Mouse (Mus musculus) heart, postnatal 4 days (tissue): ENCODE measurements around the gene Gtf2ird2. TPM values are rescaled to one million over a fixed set of nuclear protein-coding genes. Genes with fewer than 3 reads are reported as not detected.
A peak's percentile ranks its signal among the peaks of the same experiment; 100 is the strongest.

Experiments used
- DNase-seq: peaks from one replicate; pipeline ENCODE4 v3.0.0; 2021
- total RNA-seq, 2 experiments: library from RNA; stranded (reverse); gene quantifications; 2 replicates each; pipeline ENCODE4 v1.2.3; 2021

The Gtf2ird2 gene
- total RNA-seq, 2 experiments from 2014 or later: 6.9 to 9.3 TPM

- DNase-seq: peak; percentile 61
These were observed 51.3 kb downstream of the Gtf2ird2 start for GRCm38 (mm10) chr5:134235111-134235510.

GRCm38 (mm10) chr5:134236241-134236640 is 52.4 kb downstream of the Gtf2ird2 start:
- DNase-seq: no peak

- DNase-seq: no peak
These were observed 53.0 kb downstream of the Gtf2ird2 start for GRCm38 (mm10) chr5:134236796-134237195.

- DNase-seq: no peak
These were observed 53.7 kb downstream of the Gtf2ird2 start for GRCm38 (mm10) chr5:134237508-134237907.

DNA sequence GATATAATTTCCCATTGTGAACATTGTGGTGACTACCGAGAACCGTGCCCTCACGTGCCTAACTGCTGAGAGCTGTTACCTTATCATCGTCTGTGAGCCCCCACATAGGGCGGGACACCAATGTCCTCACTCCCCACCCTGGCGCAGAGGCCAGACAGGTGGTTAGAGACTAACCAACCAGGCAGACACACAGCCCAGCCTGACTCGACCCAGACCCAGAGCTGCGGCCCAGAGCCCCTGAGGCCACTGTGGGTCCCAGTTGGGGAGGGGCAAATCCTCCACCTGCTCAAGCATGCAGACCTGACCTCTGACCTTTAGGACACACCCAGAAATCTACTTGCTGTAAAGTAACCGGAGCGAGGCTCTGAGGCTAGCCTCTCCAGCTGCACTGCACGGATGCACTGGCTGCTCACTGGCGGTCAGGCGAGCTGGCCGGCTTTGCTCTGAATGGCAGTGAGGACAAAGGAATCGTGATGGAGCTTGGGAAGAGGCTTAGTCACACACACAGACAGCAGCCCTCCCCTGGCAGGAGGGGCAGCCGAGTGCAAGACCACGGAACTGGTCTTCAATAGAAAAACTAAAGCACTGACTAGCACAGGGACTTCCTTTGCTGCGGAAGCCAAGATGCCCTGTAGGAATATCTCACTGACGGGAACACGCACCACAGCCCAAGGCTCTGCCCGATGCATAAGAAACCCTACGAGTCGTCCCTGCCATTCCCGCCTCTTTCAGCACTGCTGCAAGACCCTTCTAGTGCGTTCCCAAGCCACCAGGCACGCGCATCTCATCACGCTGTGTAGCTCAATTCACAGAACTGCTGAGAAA is 54.3 kb downstream of the Gtf2ird2 start:
- no peak for DNase-seq

- DNase-seq: no peak
These were observed 58.0 kb downstream of the Gtf2ird2 start for GRCm38 (mm10) chr5:134241831-134242230.

GRCm38 (mm10) chr5:134243661-134244436 is 60.0 kb downstream of the Gtf2ird2 start:
- DNase-seq: no peak

DNA sequence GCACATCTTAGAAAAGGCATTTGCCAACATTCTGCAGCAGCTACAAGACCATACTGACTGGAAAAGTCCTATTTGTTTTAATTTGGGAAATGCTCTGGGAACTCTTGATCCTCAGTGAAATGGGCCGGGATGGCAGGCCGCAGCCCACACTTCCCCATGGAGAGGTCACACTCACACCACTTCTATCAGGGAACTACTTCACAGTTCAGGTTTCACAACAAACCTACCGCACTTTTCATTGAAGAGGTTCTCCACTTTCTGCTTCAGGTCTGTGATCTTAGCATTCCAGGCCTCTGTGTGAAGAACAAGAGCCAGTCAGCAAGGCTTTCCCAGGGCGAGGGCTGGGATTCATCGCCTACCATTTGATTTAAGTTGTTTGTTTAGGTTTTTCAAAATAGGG is 61.1 kb downstream of the Gtf2ird2 start:
- DNase-seq: no peak

DNA sequence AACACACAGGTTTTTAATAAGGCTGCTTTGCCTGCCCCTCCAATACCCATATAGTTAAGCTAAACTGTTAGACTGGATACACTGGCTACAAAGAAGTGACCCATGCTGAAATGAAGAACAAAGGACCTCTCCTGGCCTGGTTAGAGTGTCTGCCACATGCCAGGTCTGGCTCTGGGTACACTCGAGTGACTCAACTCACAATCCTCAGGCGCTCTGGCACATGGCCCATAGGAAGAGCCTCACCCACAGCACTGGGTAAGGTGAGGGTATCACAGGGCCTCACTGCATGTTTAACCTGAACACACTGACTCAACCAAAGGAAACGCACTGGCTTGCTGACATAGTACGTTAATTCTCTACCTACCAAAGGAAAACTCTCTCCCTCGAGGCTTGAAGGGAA is 62.3 kb downstream of the Gtf2ird2 start:
- DNase-seq: no peak

GRCm38 (mm10) chr5:134248608-134249244 is 64.9 kb downstream of the Gtf2ird2 start:
- DNase-seq: no peak

DNA sequence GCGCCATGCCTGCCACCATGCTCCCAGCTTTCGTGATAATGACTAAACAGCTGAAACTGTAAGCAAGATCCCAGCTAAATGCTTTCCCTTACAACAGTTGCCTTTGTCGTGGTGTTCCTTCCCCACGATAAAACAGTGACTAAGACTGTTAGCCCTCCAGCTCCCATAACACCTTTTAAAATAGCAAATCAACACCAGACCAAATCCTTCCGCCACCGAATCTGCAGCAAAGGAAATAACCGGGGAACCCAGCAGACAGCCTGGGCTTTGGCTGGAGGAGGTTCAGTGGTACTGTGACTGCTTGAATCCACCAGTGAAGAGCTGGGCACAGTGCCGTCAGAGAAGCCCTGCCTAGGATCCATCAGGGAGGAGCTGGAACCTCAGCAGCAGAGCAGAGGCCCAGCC is 65.4 kb downstream of the Gtf2ird2 start:
- DNase-seq: no peak

DNA sequence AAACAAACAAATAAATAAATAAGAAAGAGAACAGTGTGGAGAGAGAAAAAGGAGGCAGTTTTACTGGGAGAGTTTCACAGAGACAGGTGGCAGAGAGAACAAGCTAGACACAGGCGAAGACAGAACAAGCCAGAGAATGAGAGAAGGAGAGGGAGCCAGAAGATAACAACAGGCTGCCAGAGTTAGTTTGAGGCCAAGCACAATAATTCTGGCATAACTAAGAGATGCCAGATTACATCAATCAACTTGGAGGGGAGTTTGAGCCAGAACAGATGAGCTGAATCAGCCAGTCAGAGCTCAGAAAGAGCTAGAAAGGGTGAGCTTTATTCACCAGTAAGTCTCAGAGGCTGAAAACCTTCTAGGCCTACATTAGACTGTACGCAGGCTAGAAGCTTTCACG is 66.8 kb downstream of the Gtf2ird2 start:
- DNase-seq: no peak

- DNase-seq: no peak
These were observed 67.3 kb downstream of the Gtf2ird2 start for GRCm38 (mm10) chr5:134251083-134251482.

DNA sequence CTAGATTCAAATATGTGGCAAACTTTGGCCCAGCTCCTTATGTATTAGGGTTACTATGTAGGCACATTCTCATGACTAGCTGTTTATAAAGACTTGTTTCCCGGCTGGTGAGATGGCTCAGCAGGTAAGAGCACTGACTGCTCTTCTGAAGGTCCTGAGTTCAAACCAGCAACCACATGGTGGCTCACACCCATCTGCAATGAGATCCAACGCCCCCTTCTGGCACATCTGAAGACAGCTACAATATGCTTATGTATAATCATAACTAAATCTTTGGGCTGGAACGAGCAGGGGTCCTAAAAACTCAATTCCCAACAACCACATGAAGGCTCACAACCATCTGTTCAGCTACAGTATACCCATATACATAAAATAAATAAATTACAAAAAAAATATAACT is 70.0 kb downstream of the Gtf2ird2 start:
- DNase-seq: no peak

DNA sequence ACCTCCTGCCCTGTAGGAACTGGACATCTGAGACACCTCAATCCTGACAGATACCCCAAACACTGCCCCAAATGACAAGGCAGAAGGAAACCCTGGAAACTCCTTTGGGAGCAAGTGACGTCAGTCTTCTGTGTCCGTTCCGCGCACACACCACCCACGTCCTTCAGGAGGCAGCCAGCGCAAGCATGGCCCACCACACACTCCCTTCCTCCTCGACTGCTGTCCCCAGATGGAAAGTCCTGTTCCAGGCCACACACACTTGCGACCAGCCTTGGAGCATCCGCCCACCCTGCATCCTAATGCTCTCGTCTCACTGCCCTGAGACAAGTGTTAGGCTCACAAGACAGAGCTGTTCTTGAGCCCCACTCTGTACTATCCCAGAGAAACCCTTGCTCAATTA is 71.5 kb downstream of the Gtf2ird2 start:
- no peak for DNase-seq

GRCm38 (mm10) chr5:134257349-134258031 is 73.7 kb downstream of the Gtf2ird2 start:
- DNase-seq: no peak

DNA sequence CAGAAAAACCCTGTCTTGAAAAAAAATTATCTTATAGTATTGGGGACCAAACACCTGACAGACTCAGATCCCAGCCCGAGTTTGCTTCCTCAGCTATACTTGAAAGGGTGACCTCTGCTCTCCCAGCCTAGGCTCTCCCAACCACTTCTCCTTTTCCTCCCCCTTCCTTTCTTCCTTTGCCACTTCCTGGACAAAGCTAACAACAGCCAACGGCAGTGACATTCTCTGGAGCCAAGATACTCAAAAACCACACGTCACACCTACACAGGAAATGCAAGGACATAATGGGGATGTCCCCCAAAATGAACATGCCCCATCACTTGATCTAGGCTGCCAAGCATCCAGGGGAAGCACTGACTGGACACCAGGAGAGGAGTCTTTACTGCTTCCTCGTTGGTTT is 74.6 kb downstream of the Gtf2ird2 start:
- DNase-seq: no peak

GRCm38 (mm10) chr5:134258934-134259333 is 75.1 kb downstream of the Gtf2ird2 start:
- no peak for DNase-seq

DNA sequence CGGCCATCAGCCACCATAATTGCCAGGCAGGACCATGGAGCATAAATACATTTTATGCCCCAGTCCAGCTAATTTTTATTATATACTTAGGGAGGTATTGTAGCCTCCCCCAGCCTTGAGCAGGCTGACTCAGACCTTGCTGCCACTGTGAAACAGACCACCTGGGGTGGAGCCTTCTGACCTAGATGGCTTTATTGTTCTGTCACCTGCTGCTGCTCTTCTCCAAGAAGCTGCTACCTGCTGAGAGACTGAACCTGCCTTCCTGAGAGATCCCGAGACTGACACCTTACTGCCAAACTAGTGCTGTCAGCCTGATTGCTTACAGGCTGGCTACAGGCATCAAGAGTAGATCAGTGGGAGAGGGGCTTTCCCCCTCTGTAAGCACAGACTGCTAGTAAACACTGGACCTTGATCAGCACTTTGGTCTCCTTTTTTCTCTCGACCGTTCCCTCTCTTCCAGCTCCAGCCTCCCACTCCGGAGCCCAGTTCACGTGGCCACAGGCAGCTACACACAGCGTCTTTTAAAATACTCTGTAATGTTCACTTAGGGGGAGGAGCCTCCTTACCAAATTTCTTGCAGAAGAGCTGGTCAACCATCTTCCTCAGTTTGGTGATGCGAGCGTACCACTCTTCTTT is 76.3 kb downstream of the Gtf2ird2 start:
- DNase-seq: no peak

GRCm38 (mm10) chr5:134265890-134266289 is 82.1 kb downstream of the Gtf2ird2 start:
- no peak for DNase-seq

DNA sequence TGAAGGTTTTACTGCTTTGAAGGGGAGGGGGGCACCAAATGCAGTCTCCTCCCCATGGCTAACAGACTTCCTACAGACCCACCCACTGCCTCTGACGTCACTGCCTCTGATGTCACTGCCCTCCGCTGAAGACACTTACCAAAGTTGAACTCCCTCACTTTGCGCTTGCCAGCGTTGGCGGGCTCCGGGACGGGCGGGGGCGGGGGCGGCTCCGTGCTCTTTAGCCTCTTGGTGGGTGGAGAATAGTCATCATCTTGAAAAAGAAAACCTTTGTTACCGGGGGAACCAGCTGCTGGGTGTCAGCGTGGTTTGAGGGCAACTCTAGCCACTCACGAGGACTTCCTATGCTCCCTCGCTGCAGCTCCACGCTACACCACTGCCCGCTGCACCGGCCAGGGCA is 82.6 kb downstream of the Gtf2ird2 start:
- peak; percentile 27 for DNase-seq

DNA sequence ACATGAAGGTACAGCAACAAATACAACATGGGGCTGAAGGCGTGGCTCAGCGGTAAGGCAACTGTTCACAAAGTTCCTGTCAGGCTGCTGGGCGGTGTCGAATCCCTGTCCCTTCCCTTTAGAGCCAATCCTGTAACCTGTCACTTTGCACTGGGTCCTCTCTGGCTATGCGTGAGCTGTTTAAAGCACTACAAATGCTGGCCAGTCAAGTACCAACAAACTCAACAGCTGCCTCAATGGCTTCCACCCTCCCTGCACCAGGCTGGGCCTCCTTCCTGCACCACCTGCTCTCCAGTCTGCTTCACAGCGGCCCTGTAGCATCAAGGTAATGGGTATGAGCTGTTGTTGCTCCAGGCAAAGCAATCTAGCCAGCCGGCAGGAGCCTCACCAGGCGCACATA is 84.9 kb downstream of the Gtf2ird2 start:
- no peak for DNase-seq
